ENCODE assay signal across 16 mouse cellular contexts in genomic region chr5:122873573-122873972, GRCm38 (mm10). TPM values are rescaled to one million over a fixed set of nuclear protein-coding genes. Genes with fewer than 3 reads are reported as not detected.
DNase-seq lines count a peak whose midpoint lies in the region; TF ChIP-seq lines count a peak whose summit lies in the region.
"Had no signal": no experiment of that assay in that cellular context is flagged by ENCODE, and none has a peak within 500 bp of the region (broad histone marks: within the 10 kb centered on the region; RNA-seq: fewer than 3 reads in every experiment).

No protein-coding gene starts in this region.

- 89% methylated on average over 2 of the region's 2 CpGs for WGBS in hindbrain, embryonic 10.5 days

- TF ChIP-seq POLR2A in CH12.LX (IDR thresholded peaks at IDR 0.05; ENCODE audit: low read depth, low read length) (no peak), ES-Bruce4 (IDR thresholded peaks at IDR 0.05; ENCODE audit: insufficient read depth, low read length) (no peak)

- intact Hi-C loops in left cerebral cortex, postnatal 10 days (cut with DNase I), result no loop called here

- no peak for DNase-seq in CH12.LX (ENCODE audit: extremely low read depth)
- DNase-seq in cerebellum, adult 8-10 months, result peak; percentile 57
- peak; percentile 46 to 67 for DNase-seq in cerebellum, postnatal 36 days
- no peak for DNase-seq in spleen, adult 12 weeks (ENCODE audit: low spot score)
- DNase-seq in left cerebral cortex, postnatal 10 days (ENCODE audit: extremely low spot score in 1 of 2, low spot score in 2 of 2), result no peak
- no peak for DNase-seq in hindbrain, embryonic 10.5 days (ENCODE audit: low spot score)
- DNase-seq: adrenal gland, postnatal 10 days; kidney, adult 9 months; kidney, postnatal 14 days; lung, adult 18-20 months; lung, postnatal 14 days; thymus, postnatal 25 days had no signal

- TF ChIP-seq EP300 in CH12.LX (IDR thresholded peaks at IDR 0.05; ENCODE audit: low read length), result no peak
- no peak for TF ChIP-seq EP300 in ES-Bruce4 (IDR thresholded peaks at IDR 0.05; ENCODE audit: insufficient read depth, low read depth, low read length)

- H3K36me3 ChIP-seq in CH12.LX (replicated peaks in 1 of 2; ENCODE audit: control insufficient read depth in 1 of 2, insufficient read depth in 1 of 2, low read length in 1 of 2) (peaks cover 47 to 68% of the 10 kb centered on the region in 2 experiments), ES-Bruce4 (ENCODE audit: control insufficient read depth, insufficient read depth, low read length, poor library complexity, severe bottlenecking) (peaks cover 49% of the 10 kb centered on the region)
- H3K36me3 ChIP-seq in hindbrain, embryonic 10.5 days, result peaks cover 86% of the 10 kb centered on the region

- no peaks in the 10 kb centered on the region for H3K9me3 ChIP-seq in CH12.LX (replicated peaks; ENCODE audit: low read length)
- H3K9me3 ChIP-seq in ES-Bruce4 (replicated peaks; ENCODE audit: control insufficient read depth, insufficient read depth, low read length, poor library complexity, severe bottlenecking), result no peaks in the 10 kb centered on the region
- H3K9me3 ChIP-seq in hindbrain, embryonic 10.5 days, result no peaks in the 10 kb centered on the region
- H3K9me3 ChIP-seq: heart, embryonic 10.5 days had no signal

- H3K4me1 ChIP-seq in CH12.LX (ENCODE audit: control insufficient read depth in 1 of 2, insufficient read depth in 2 of 2) (peaks cover 7 to 54% of the 10 kb centered on the region in 2 experiments), ES-Bruce4 (ENCODE audit: control insufficient read depth, insufficient read depth, low read length) (no peaks in the 10 kb centered on the region)
- H3K4me1 ChIP-seq in hindbrain, embryonic 10.5 days (replicated peaks), result no peaks in the 10 kb centered on the region
- H3K4me1 ChIP-seq: heart, embryonic 10.5 days had no signal

- H3K4me3 ChIP-seq in CH12.LX (replicated peaks in 1 of 3; ENCODE audit: low read depth in 2 of 3, low read length in 2 of 3, poor library complexity in 1 of 3) (no peak overlapping the region), ES-Bruce4 (ENCODE audit: low read depth, low read length) (no peak overlapping the region)
- no peak overlapping the region for H3K4me3 ChIP-seq in hindbrain, embryonic 10.5 days
- H3K4me3 ChIP-seq: heart, embryonic 10.5 days had no signal

- H3K9ac ChIP-seq in CH12.LX (ENCODE audit: insufficient read depth, low read depth), result no peak overlapping the region
- no peak overlapping the region for H3K9ac ChIP-seq in ES-Bruce4 (ENCODE audit: low read depth, poor library complexity, severe bottlenecking)

- H3K4me2 ChIP-seq in CH12.LX (ENCODE audit: insufficient read depth, low read depth, poor library complexity, severe bottlenecking), result no peak overlapping the region
- H3K4me2 ChIP-seq: liver, embryonic 11.5 days; midbrain, embryonic 11.5 days had no signal

- peak overlapping the region; percentile 32; the same call in 1 of the 2 replicates for H3K27ac ChIP-seq in CH12.LX (ENCODE audit: insufficient read depth, low read depth)
- H3K27ac ChIP-seq in ES-Bruce4 (ENCODE audit: insufficient read depth, low read length), result peak overlapping the region; percentile 35; the same call in 1 of the 2 replicates
- no peak overlapping the region for H3K27ac ChIP-seq in hindbrain, embryonic 10.5 days
- H3K27ac ChIP-seq: heart, embryonic 10.5 days had no signal

- in situ Hi-C loops in CH12.LX (cut with MboI; ENCODE audit: low pct_ligation_motif_present, low pct_unique_long_range_greater_than_20kb, low sequenced_read_pairs), result no loop called here

- H3K79me2 ChIP-seq in CH12.LX (replicated peaks; ENCODE audit: control insufficient read depth, extremely low read depth, insufficient read depth, poor library complexity, severe bottlenecking), result peaks cover 37% of the 10 kb centered on the region

- H3K27me3 ChIP-seq in CH12.LX (replicated peaks) (no peaks in the 10 kb centered on the region), ES-Bruce4 (ENCODE audit: control insufficient read depth, insufficient read depth, low read length, poor library complexity, severe bottlenecking) (no peaks in the 10 kb centered on the region)
- H3K27me3 ChIP-seq in hindbrain, embryonic 10.5 days (ENCODE audit: insufficient read depth, poor library complexity, severe bottlenecking), result no peaks in the 10 kb centered on the region

- TF ChIP-seq CTCF in CH12.LX (conservative IDR thresholded peaks at IDR 0.05 in 1 of 2, IDR thresholded peaks at IDR 0.05 in 1 of 2; ENCODE audit: low read depth in 2 of 2, low read length in 2 of 2), result no peak
- no peak for TF ChIP-seq CTCF in ES-Bruce4 (IDR thresholded peaks at IDR 0.05; ENCODE audit: low read depth, low read length)

- dilution Hi-C loops in CH12.LX (cut with MboI; ENCODE audit: extremely low pct_ligation_motif_present, extremely low pct_unique_long_range_greater_than_20kb, low sequenced_read_pairs), result no loop called here

- TF ChIP-seq RAD21 in CH12.LX (IDR thresholded peaks at IDR 0.05; ENCODE audit: low read depth, low read length), result no peak

TF ChIP-seq in CH12.LX, 34 proteins besides CTCF, POLR2A, EP300 and RAD21:
- TF ChIP-seq SIN3A (IDR thresholded peaks at IDR 0.05; ENCODE audit: low read length) (no peak), USF2 (conservative IDR thresholded peaks at IDR 0.05; ENCODE audit: low read depth, low read length) (no peak), POLR2AphosphoS2 (IDR thresholded peaks at IDR 0.05; ENCODE audit: low read depth, low read length) (peak; percentile 7; the same call in 1 of the 2 replicates), UBTF (IDR thresholded peaks at IDR 0.05; ENCODE audit: low read depth, low read length) (no peak)

RNA-seq across cellular contexts. Expression of gene Rnf34, which starts 23.7 kb away (rescaled TPM):
- 17.2 and 18.4 TPM in 2 replicates for total RNA-seq in CH12.LX (2012; rRNA removed)
- 24.1 and 24.6 TPM in 2 replicates for total RNA-seq in CH12.LX (2014; rRNA removed)
- 29.1 and 30.8 TPM in 2 replicates for polyA plus RNA-seq in CH12.LX (2012; ENCODE audit: insufficient read length, low read depth)
- 28.5 and 34.5 TPM in 2 replicates for polyA plus RNA-seq in ES-Bruce4 (2011; ENCODE audit: insufficient read depth, insufficient read length, low read depth, missing spikeins)
- total RNA-seq in left cerebral cortex, postnatal 10 days (2021), result 10 to 100 TPM; 40.0 to 46.5 TPM
- 47.6 and 48.3 TPM in 2 replicates for polyA plus RNA-seq in hindbrain, embryonic 10.5 days (2016; fragmentation: Nextera tagmentation; extraction: Ambion mirVana)

RNA-seq across cellular contexts. Expression of gene Anapc5, which starts 52.4 kb away (rescaled TPM):
- total RNA-seq in CH12.LX (2012; rRNA removed) (236 and 252 TPM in 2 replicates), CH12.LX (2014; rRNA removed) (247 and 258 TPM in 2 replicates)
- polyA plus RNA-seq in CH12.LX (2012; ENCODE audit: insufficient read length, low read depth) (261 and 280 TPM in 2 replicates), ES-Bruce4 (2011; ENCODE audit: insufficient read depth, insufficient read length, low read depth, missing spikeins) (344 and 397 TPM in 2 replicates)
- total RNA-seq in left cerebral cortex, postnatal 10 days (2021), result 100 to 1,000 TPM; 307 to 314 TPM
- polyA plus RNA-seq in hindbrain, embryonic 10.5 days (2016; fragmentation: Nextera tagmentation; extraction: Ambion mirVana), result 491 and 495 TPM in 2 replicates

Comparison
In these comparisons a context has a peak if more than half of its experiments do, and no peak if none do; other contexts are left out.
1. DNase-seq: peak in cerebellum, adult 8-10 months (single experiment) and cerebellum, postnatal 36 days (2 of 2); none in CH12.LX (single experiment), spleen, adult 12 weeks (single experiment), left cerebral cortex, postnatal 10 days (0 of 2) and hindbrain, embryonic 10.5 days (single experiment).